Mouse (Mus musculus) layer of hippocampus, postnatal 25 days (tissue): Measurements from ENCODE around the gene Ankzf1. TPM values are rescaled to one million over a fixed set of nuclear protein-coding genes. Genes with fewer than 3 reads are reported as not detected.
A peak's percentile ranks its signal among the peaks of the same experiment; 100 is the strongest.

Source experiments
- DNase-seq, 2 experiments: peaks; one replicate each; pipeline ENCODE4 v3.0.0; 2022; ENCODE audit warnings: mixed read lengths in 2 of 2, low spot score in 1 of 2; ENCODE audit errors: extremely low spot score in 1 of 2
- total RNA-seq, 2 experiments: library from RNA; stranded (reverse); gene quantifications; 2 replicates each; pipeline ENCODE4 v1.2.3; 2021

Gene Ankzf1
- total RNA-seq = 10 to 100 TPM; 19.4 to 24.0 TPM

DNA sequence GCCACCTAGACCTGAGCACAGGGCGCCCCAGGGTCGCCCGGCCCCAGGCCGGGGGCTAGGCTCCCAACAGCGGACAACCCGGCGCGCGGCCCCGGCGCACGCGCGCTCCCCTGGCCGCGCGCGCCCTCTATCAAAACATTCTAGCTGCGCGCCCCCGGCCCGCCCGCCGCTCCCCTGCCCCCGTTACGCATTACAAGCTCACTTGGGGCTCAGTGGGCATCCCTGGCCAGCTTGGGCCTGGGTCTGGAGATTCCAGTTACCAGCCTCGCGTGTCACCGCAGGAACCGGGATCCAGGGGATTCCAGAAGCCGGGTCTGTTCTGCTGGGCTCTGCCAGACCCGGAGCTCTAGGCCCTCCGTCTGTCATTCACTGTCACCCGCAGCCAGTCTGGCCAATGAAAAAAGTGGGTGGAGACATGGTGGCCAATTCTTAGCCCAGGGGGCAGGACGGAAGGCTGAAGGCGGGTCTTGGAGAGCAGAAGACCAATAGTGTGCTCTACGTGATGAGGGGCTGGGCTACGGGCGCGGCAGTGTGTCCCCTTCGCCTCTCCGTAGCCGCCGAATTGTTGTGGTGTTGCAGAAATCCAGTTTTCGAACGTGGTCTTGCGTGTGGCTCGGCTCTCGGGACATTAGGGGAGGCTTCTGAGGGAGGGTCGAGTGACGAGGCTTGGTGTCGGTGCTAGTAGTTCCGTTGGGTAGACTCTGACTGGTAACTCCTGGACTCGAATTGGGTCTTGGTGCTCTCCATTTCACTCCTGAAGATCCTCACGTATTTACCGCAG, at the start of gene Ankzf1, which contains the start of gene Atg9a:
Gene Ankzf1 (plus strand): TSS at position 530 of the 781 bp plus-strand sequence.
Gene Atg9a (minus strand): TSS at position 575 of the 781 bp plus-strand sequence.
- peak; percentile 73 to 77 for DNase-seq

DNA sequence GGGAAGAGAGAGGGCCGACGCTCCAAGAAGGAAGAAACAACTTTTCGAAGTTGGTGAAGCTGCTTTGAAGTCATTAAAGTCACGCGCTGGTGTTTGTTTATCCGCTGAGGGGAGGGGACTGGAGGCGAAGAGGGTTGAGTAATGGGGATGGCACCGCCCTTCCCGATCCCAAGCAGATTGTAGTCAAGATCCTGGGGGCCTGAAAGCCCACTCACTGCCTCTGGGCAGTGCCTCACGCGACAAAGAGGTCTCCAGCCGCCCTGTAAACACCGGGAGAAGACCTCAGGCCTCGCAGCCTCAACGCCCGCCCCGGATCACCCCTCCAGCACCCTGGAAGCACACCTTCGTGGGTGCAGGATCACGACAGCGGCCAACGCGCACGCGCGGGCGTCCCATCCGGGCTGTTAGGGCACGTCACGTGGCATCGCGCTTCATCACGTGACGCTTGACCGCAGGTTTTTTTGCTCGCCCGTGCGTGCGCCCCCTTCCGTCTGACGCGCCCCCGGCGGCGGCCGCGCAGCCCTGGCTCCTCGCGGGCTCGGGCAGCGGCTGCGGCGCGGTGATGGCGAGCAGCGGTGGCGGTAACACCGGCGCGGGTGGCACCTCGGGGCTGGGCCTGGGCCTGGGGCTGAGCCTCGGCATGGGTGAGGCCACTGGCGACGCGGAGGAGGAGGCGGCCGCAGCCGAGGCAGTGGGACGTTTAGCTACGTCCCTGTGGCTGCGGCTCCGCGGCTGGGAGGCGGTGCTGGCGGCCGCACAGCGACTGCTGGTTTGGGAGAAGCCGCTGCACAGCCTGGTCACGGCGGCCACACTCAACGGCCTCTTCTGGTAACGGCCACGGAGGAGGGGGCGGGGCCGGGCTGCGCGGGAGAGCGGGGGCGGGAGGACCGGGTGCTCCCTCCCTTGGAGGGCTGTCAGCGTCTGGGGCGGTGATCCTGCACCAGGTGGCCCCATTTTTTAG, 49.4 kb upstream of the Ankzf1 start, which contains the start of the genes Cnppd1 and Retreg2:
Gene Cnppd1 (minus strand): TSS at position 411 of the 961 bp plus-strand sequence.
Gene Retreg2 (plus strand): TSS at position 478 of the 961 bp plus-strand sequence.
- DNase-seq = peak; percentile 96

DNA sequence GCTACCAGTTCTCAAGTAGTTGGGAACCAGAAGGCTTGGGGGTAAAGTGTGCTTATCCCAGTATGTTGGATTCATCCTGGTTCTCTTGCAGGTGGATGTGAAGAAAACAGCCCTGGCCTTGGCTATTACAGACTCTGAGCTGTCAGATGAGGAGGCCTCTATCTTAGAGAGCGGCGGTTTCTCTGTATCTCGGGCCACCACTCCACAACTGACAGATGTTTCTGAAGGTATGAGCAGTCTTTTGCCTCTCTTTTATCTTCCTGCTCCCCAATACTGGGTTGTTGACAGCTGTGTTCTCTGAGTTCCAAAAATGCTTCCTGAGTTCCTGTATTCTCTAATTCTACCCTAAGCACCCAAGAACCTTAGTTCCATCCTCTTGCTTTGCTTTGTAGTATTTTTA, 46.4 kb upstream of the Ankzf1 start:
- no peak for DNase-seq

DNA sequence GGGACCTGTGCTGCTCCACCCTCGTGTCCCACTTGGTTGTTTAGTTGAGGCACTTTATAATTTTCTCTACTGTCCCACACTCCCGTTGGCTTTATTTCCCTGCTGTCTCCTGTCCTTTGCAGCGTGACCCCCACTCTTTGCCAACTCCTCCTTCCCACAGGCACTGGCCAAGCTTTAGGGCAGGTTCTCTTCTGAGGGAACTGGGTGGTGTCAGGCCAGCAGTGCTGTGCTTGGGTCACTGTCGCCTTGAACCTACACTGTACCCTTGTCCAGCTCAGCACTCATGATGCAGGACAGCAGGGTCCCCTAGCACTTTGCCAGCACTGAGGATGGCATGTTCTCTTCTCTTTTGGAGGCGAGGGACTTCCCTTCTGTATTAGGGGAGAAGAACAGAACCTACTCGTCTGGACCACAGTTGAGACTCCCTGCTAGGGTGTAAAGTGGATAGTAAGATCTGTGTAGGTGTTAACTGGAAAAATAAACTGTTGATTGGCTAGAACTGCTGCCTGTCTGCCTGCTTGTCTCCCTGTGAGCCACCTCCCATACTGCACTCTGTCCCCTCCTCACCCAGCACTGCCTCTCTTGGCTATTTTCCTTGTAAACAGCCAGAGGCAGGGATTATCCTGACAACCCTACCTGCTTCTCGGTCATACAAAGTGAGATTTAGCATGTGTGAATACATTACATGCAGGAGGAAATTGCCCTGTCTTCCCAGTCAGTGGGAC, 44.4 kb upstream of the Ankzf1 start:
- no peak for DNase-seq

DNA sequence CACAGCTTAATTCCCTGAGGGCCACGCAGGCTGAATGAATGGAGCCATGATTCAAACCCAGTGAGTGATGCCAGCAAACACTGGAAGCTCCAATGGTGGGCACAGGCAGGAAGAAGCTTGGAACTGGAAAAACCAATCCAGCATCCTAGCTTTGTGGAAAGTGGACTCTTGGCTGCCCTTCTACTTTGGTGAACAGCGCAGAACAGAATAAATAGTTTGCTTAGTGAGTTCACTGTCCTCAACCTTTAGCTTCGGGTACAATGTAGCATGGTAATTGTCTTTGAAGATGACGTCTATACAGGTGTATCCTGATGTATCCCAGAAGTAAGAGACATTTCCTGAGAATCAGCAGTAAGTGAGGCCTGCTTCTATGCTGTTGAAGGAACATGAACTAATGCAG, 43.2 kb upstream of the Ankzf1 start:
- DNase-seq = no peak

DNA sequence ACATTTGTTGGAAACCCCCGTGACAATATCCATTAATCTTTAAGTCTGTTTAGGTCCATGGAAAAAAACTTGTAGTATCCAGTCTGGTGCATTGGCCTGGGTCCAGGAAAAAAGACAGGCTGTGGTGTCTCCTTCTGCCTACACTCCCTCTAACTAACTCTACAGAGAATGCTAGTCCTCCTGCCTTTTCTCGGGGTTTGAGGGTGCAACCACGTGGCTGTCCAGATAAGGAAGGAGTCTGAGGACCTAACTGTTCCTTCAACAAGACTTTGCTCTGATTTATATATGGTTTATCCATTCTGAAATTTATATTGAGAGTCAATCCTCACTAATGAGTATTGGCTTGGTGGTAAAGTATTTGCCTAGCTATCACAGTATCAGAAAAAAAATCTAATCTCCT, 36.1 kb upstream of the Ankzf1 start:
- no peak for DNase-seq

DNA sequence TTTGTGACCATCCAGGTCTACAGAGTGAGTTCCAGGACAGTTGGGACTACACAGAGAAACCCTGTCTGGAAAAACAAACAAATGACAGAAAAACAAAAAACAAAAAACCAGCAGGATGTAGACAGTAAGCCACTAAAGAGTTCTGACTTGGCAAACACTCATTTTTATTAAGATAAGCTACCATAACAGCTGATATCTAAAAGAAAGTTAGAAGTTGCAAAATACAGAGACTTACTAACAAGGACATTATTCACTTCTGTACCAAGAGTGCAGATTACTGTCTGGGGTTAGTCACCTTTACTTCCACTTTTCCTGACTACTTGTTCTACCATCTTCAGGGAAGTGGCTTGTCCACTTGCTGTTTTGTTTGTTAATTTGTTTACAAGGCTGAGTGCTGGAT, 33.0 kb upstream of the Ankzf1 start:
- no peak for DNase-seq

DNA sequence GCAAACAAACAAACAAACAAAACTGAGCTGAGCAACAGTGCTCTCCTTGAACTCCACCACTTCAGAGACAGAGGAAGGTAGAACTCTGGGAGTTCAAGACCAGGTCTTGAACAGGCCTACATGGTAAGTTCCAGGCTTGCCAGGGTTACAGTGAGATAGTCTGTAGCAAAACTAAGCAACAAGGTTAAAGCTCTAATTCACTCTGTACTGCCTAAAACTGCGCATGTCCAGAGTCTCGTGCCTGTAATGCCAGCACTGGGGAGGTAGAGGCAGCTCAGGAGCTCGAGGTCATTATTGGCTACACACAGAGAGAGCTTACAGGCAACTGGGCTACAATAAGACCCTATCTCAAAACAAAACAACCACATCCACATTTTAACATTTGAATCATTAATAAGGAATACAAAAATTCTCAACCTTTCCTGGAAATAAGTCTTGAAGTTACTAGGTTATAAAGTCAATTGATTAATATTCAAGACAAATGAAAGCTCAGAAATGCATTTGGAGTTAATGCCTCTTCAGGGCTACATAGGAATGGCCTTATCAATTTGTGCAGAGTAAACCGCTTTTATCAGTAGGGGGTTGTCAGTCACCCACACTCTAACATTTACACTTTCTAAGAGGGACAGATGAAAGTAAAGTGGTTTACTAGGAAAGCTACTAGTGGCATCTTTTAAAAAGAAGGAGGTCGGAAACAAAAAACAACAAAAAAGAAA, 32.3 kb upstream of the Ankzf1 start:
- no peak for DNase-seq

DNA sequence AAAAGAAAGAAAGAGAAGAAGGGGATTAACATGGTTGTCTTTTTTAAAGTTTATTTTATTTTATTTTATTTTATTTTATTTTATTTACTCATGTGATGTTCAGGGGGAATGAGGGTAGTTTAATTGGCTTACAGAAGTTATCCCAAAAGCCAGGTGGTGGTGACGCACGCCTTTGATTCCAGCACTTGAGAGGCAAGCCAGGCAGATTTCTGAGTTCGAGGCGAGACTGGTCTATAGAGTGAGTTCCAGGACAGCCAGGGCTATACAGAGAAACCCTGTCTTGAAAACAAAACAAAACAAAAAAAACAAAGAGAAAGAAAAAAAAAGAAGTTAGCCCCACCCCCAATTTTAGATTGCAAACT, 31.7 kb upstream of the Ankzf1 start:
- DNase-seq = no peak

DNA sequence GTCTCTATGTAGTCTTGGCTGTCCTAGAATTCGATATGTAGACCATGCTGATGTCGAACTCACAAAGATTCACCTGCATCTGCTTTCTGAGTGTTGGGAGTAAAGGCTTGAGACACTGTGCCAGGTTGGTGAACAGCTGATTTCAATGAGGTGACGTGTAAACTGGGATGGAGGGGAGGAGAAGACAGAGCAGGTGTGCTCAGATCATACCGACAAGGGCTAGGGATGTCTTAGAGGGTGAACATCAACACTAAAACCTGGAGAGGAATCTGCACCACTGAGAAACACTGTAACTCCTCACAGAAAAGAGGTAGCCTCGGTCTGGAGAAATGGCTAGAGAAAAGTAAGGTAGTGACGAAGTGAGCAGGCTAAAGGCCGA, 23.9 kb upstream of the Ankzf1 start:
- DNase-seq = no peak

DNA sequence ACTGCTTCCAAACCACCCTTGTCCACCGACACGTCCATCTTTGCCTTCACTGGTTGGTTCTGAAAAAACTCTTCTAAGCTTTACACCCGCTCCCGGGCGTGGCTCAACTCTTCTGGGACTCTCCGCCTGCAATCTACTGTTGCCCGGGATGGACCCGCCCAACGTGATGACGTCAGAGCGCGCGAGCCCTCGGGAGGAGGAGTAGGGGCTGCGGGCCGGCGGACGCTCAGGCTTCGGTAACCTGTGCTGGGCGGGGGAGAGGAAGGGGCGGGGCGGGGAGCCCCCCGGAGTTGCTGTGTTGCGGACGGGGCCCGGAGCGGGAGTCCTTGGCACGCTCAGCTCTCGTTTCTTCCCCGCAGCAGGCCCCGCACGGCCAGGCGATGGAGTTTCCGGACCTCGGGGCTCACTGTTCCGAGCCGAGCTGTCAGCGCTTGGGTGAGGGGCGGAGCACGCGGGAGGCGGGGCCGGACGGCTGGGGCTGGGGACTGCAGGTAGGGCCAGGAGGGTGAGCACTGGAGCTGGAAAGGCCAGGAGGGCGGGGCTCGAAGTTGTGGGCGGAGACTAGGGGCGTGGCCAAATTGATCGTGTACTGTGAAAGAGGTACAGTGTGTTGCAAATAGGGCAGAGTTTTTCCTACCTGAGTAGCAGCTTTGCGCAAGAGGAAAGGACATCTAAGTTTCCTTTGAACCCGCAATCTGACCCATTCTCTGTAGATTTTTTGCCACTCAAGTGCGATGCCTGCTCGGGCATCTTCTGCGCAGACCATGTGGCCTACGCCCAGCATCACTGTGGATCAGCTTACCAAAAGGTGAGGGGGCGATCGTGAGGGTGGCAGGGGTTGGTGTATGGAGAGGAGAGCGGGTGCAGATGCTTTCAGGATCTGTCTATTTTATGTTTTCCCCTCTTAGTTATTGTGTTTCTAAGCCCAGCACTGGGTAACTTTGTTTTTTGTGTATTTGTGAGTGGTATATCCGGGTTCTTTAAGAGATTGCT, 23.2 kb upstream of the Ankzf1 start, which contains the start of gene Zfand2b:
Gene Zfand2b (plus strand): TSS at position 175 of the 993 bp plus-strand sequence.
- DNase-seq = peak; percentile 90 to 95

DNA sequence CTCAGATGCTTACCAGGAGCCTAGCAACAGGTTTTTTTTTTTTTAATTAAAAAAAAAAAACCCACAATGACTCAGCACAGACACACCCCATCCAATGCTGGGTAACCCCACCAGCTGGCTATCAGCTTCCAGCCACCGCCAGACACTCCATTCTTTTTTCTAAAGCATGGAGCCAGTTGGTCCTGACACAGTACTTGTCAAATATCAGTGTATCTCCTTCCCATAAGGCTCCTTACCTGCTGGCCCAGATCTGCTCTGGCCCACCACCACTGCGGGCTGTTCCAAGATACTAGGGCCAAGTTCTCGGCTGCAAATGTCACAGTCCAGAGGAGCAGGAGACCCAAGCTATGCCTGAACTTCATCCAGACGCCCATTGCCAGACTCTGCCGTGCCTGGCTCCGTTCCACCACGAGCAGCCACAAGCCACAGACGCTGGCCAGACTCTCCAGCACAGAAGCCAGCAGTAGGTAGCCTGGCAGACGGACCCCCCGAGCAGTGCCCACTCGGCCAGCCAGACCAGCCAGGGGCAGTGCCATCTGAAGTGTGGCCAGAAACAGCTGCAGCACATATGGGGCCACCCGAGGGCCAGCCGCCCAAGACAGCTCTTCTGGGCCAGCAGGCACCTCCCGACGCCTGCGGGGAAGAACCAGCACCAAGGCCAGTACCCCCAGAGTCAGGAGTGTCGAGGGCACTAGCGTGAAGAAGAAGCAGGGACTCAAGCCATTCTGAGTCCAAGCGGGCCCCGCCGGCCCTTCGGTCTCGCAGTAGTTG, 12.4 kb upstream of the Ankzf1 start:
- peak; percentile 36 to 41 for DNase-seq

DNA sequence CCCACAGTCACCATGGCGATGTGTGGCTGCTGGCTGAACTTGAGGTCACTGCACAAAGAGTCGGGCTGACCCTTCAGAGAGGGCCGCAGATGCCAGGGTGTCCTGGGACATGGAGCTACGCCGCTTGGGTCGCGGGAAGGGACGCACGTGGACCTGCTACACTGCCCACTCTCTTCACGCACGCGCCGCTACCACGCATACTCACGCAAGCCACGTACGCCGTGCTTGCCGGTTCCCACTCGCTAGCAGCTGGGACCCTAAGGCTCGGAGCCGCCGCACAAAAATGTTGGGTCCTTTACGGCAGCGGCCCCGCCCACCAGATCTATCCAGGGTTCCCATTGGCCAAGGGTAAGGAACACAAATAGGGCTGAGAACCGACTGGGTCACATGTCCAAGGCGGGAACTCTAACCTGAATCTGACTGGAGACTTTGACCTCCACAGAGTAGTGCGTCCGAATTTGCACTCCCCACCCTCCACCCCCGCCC, 11.8 kb upstream of the Ankzf1 start, which contains the start of gene Abcb6:
Gene Abcb6 (minus strand): TSS at position 288 of the 486 bp plus-strand sequence.
- DNase-seq = peak; percentile 71 to 76

DNA sequence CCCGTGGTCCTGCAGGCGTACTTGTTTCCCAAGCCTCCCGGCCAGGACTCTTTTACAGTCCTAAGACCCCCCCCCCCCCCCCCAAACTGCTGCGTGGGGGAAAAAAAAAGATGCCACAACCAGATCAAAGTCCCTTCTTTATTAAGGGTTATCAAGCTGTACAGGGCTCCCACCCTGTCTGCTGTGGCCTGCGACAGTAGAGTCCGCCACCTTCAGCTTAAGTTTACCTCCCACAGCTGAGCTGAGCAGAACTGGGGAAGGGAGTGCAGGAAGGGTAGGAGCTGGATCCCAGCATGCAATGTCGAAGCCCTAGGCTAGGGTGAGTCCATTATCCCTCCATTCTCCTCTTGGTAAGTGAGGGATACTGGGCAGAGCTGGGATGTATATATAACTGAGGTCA, 11.2 kb upstream of the Ankzf1 start:
- no peak for DNase-seq

DNA sequence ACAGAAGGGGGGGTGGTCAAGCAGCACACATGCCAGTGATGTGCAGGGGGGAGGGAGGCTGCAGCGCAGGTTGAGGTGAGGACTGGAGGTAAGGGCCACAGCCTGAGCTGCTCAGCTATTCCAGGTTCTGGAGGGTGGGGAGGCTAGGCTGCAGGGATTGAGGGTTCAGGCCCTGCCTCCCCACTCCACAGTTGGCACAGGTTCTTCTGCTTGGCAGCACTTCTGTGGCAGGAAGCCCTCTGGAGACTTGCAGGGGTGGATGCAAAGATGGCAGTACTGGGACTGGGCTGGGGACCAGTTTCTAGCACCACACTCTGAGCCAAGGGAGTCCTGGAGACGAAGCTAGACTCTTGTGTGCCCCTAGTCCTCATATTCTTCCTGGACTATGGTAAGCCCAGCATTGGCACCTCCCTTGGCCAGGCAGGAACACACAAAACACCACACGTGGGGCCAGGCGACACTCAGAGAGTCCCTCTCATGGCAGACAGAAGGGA, 10.5 kb upstream of the Ankzf1 start:
- DNase-seq = no peak

DNA sequence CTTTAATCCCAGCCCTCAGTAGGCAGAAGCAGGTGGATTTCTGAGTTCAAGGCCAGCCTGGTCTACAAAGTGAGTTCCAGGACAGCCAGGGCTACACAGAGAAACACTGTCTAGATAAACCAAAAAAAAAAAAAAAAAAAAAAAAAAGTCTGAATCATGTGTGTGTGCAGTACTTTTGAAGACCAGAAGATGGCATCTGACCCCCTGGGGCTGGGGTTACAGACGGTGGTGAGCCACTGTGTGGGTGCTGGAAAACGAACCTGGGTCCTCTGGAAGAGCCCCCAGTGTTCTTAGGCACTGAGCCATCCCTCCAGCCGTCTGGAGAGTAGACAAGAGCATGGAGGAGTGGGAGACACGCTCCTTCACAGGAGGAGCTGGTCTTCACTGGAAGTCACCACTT, 9.8 kb upstream of the Ankzf1 start:
- no peak for DNase-seq

DNA sequence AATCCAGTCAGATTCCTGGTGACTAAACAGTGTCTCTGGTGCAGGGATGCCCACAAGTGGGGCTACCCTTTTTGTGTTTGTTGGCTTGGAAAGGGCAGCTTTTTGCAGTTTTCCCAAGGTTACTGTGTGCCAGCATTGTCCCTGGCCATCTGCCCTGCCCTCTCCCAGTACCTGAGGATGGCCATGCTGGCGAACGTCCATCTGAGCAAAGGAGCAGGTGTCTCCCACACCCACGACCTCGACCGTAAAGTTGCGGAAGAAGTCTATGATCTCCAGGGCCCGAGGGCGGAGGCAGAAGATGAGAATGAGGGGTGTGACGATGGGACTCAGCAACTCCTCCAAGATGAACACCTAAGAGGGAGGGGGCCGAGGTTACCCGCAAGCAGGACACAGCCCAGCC, 6.5 kb upstream of the Ankzf1 start:
- DNase-seq = no peak
